Mouse (Mus musculus) kidney, postnatal 0 days (tissue): ENCODE measurements at regions not wholly inside any gene's neighbourhood (a gene's known extent, or its start where the extent isn't known, plus 50 kb on each side); places are given as distances from the start of the nearest gene placed in this dataset.

Experiments used
- ATAC-seq: fragments of 200-750 bp; cut with Nextera tagmentation; replicated peaks from 2 replicates; pipeline ENCODE4 v1.8.0; 2017; ENCODE audit warnings: low read depth, moderate number of reproducible peaks, moderate TSS enrichment, moderate library complexity; ENCODE audit not compliant: low FRiP score
- DNase-seq: peaks from one replicate; pipeline ENCODE4 v3.0.0-alpha.2; 2016; ENCODE audit warnings: low spot score
- H3K27ac ChIP-seq: fragments of 300-500 bp; sonication (generic); 2 replicates; pipeline ENCODE4 v1.5.1; 2014; ENCODE audit warnings: mild to moderate bottlenecking
- H3K27me3 ChIP-seq: fragments of 300-500 bp; sonication (generic); 2 replicates; pipeline ENCODE4 v1.6.1; 2014; ENCODE audit warnings: low read length, mixed read lengths; ENCODE audit not compliant: insufficient read depth
- H3K36me3 ChIP-seq: fragments of 300-500 bp; sonication (generic); 2 replicates; pipeline ENCODE4 v1.6.1; 2014; ENCODE audit warnings: low read length, mixed read lengths; ENCODE audit not compliant: insufficient read depth
- H3K4me1 ChIP-seq: fragments of 300-500 bp; sonication (generic); replicated peaks from 2 replicates; pipeline ENCODE4 v1.6.1; 2014; ENCODE audit warnings: antibody characterized with exemption, low read length, mixed read lengths; ENCODE audit not compliant: insufficient read depth
- H3K4me2 ChIP-seq: fragments of 300-500 bp; sonication (generic); 2 replicates; pipeline ENCODE4 v1.6.1; 2014; ENCODE audit warnings: mild to moderate bottlenecking, low read length, moderate library complexity, mixed read lengths
- H3K4me3 ChIP-seq: fragments of 300-500 bp; sonication (generic); replicated peaks from 2 replicates; pipeline ENCODE4 v1.5.1; 2014; ENCODE audit warnings: low read depth, low read length
- H3K9ac ChIP-seq: fragments of 300-500 bp; sonication (generic); 2 replicates; pipeline ENCODE4 v1.6.1; 2014; ENCODE audit warnings: low read depth, low read length
- H3K9me3 ChIP-seq: fragments of 300-500 bp; sonication (generic); replicated peaks from 2 replicates; pipeline ENCODE4 v1.6.1; 2016; ENCODE audit warnings: low read length, inconsistent platforms, mixed read lengths
- CTCF ChIP-seq: IDR thresholded peaks from 2 replicates; pipeline ENCODE4 v1.5.1; 2016; ENCODE audit warnings: antibody characterized with exemption, low read depth, mild to moderate bottlenecking, moderate library complexity
- WGBS: fragments of 180-500 bp; shearing (Covaris S2); extraction: QIAGEN DNeasy Blood & Tissue Kit; methylation state at CpG from one replicate; pipeline ENCODE4 v1.1.7; 2014; 5-methylcytosine and 5-hydroxymethylcytosine counted together

- H3K4me1 ChIP-seq, result no peaks in the 10 kb centered on the region
- no peak overlapping the region for H3K4me3 ChIP-seq
- no peak overlapping the region for H3K27ac ChIP-seq
- 72% methylated on average over 3 of the region's 3 CpGs for WGBS
- no peak overlapping the region for H3K9ac ChIP-seq
- TF ChIP-seq CTCF, result no peak
- no peaks in the 10 kb centered on the region for H3K36me3 ChIP-seq
- no peaks in the 10 kb centered on the region for H3K27me3 ChIP-seq
- no peak for DNase-seq
- ATAC-seq, result no peak
- H3K9me3 ChIP-seq, result no peaks in the 10 kb centered on the region
- no peak overlapping the region for H3K4me2 ChIP-seq
These were observed 561.2 kb upstream of the Gm9747 start for GRCm38 (mm10) chr1:81671725-81672124.

GRCm38 (mm10) chr1:81675576-81676342 lies 557.2 kb upstream of the Gm9747 start:
- Histone ChIP-seq H3K4me2 (peak overlapping the region; percentile 34; the same call in 1 of the 2 replicates), H3K9me3 (no peaks in the 10 kb centered on the region), H3K4me3 (no peak overlapping the region), H3K36me3 (no peaks in the 10 kb centered on the region), H3K9ac (no peak overlapping the region), H3K4me1 (no peaks in the 10 kb centered on the region), H3K27ac (no peak overlapping the region), H3K27me3 (no peaks in the 10 kb centered on the region)
- ATAC-seq (no peak), DNase-seq (no peak)
- no peak for TF ChIP-seq CTCF
- 44% methylated on average over 5 of the region's 5 CpGs for WGBS

GRCm38 (mm10) chr1:81677768-81678400 lies 555.0 kb upstream of the Gm9747 start:
- WGBS, result 41% methylated on average over 1 of the region's 1 CpGs
- TF ChIP-seq CTCF, result no peak
- H3K27ac ChIP-seq, result no peak overlapping the region
- DNase-seq (no peak), ATAC-seq (no peak)
- no peak overlapping the region for H3K4me2 ChIP-seq
- H3K9me3 ChIP-seq, result no peaks in the 10 kb centered on the region
- no peak overlapping the region for H3K9ac ChIP-seq
- no peak overlapping the region for H3K4me3 ChIP-seq
- no peaks in the 10 kb centered on the region for H3K27me3 ChIP-seq
- no peaks in the 10 kb centered on the region for H3K4me1 ChIP-seq
- no peaks in the 10 kb centered on the region for H3K36me3 ChIP-seq

GRCm38 (mm10) chr1:81696129-81696528 lies 536.8 kb upstream of the Gm9747 start:
- ATAC-seq (no peak), DNase-seq (no peak)
- no peak overlapping the region for H3K9ac ChIP-seq
- H3K9me3 ChIP-seq, result no peaks in the 10 kb centered on the region
- no peaks in the 10 kb centered on the region for H3K4me1 ChIP-seq
- H3K27ac ChIP-seq, result no peak overlapping the region
- H3K4me2 ChIP-seq, result no peak overlapping the region
- no peak overlapping the region for H3K4me3 ChIP-seq
- no peaks in the 10 kb centered on the region for H3K27me3 ChIP-seq
- no peak for TF ChIP-seq CTCF
- no peaks in the 10 kb centered on the region for H3K36me3 ChIP-seq

GRCm38 (mm10) chr1:81709169-81709568 lies 523.7 kb upstream of the Gm9747 start:
- no peak for TF ChIP-seq CTCF
- no peak overlapping the region for H3K4me3 ChIP-seq
- H3K4me1 ChIP-seq, result no peaks in the 10 kb centered on the region
- no peaks in the 10 kb centered on the region for H3K36me3 ChIP-seq
- no peak overlapping the region for H3K27ac ChIP-seq
- no peaks in the 10 kb centered on the region for H3K27me3 ChIP-seq
- 90% methylated on average over 4 of the region's 4 CpGs for WGBS
- no peak overlapping the region for H3K9ac ChIP-seq
- no peak overlapping the region for H3K4me2 ChIP-seq
- no peak for DNase-seq
- H3K9me3 ChIP-seq, result no peaks in the 10 kb centered on the region
- no peak for ATAC-seq

- DNase-seq, result no peak
- Histone ChIP-seq H3K4me3 (no peak overlapping the region), H3K36me3 (no peaks in the 10 kb centered on the region), H3K27ac (no peak overlapping the region), H3K27me3 (no peaks in the 10 kb centered on the region), H3K4me1 (no peaks in the 10 kb centered on the region), H3K4me2 (no peak overlapping the region), H3K9me3 (no peaks in the 10 kb centered on the region), H3K9ac (no peak overlapping the region)
- ATAC-seq, result no peak
- 89% methylated on average over 6 of the region's 6 CpGs for WGBS
- no peak for TF ChIP-seq CTCF
These were observed 515.8 kb upstream of the Gm9747 start for GRCm38 (mm10) chr1:81717091-81717490.
